Mouse (Mus musculus) lung, postnatal 0 days (tissue): ENCODE data around the gene Itpr2. TPM values are rescaled to one million over a fixed set of nuclear protein-coding genes. Genes with fewer than 3 reads are reported as not detected.

Experiments
- ATAC-seq: fragments of 200-750 bp; cut with Nextera tagmentation; 2 replicates; pipeline ENCODE4 v1.8.0; 2017; ENCODE audit warnings: moderate library complexity
- DNase-seq: peaks from one replicate; pipeline ENCODE4 v3.0.0-alpha.2; 2016; ENCODE audit warnings: low spot score
- H3K27ac ChIP-seq: fragments of 300-500 bp; sonication (generic); 2 replicates; pipeline ENCODE4 v1.5.1; 2014; ENCODE audit warnings: antibody characterized with exemption, mild to moderate bottlenecking, low read length, mixed read lengths
- H3K27me3 ChIP-seq: fragments of 300-500 bp; sonication (generic); replicated peaks from 2 replicates; pipeline ENCODE4 v1.6.1; 2014; ENCODE audit warnings: low read length, mixed read lengths; ENCODE audit not compliant: insufficient read depth
- H3K36me3 ChIP-seq: fragments of 300-500 bp; sonication (generic); 2 replicates; pipeline ENCODE4 v1.6.1; 2014; ENCODE audit warnings: low read length, mixed read lengths; ENCODE audit not compliant: insufficient read depth
- H3K4me1 ChIP-seq: fragments of 300-500 bp; sonication (generic); 2 replicates; pipeline ENCODE4 v1.6.1; 2014; ENCODE audit warnings: antibody characterized with exemption, low read depth, low read length, mixed read lengths; ENCODE audit not compliant: insufficient read depth
- H3K4me2 ChIP-seq: fragments of 300-500 bp; sonication (generic); replicated peaks from 2 replicates; pipeline ENCODE4 v1.6.1; 2014; ENCODE audit warnings: low read depth, mild to moderate bottlenecking, low read length, moderate library complexity, mixed read lengths
- H3K4me3 ChIP-seq: fragments of 300-500 bp; sonication (generic); 2 replicates; pipeline ENCODE4 v1.5.1; 2014; ENCODE audit warnings: low read depth, low read length
- H3K9ac ChIP-seq: fragments of 300-500 bp; sonication (generic); replicated peaks from 2 replicates; pipeline ENCODE4 v1.6.1; 2014; ENCODE audit warnings: low read depth, mild to moderate bottlenecking
- H3K9me3 ChIP-seq: fragments of 300-500 bp; sonication (generic); 2 replicates; pipeline ENCODE4 v1.6.1; 2016; ENCODE audit warnings: low read length, mixed read lengths
- CTCF ChIP-seq: IDR thresholded peaks from 2 replicates; pipeline ENCODE4 v1.5.1; 2016; ENCODE audit warnings: antibody characterized with exemption, mild to moderate bottlenecking
- EP300 ChIP-seq: IDR thresholded peaks from 2 replicates; pipeline ENCODE4 v1.6.1; 2016; ENCODE audit warnings: antibody characterized with exemption, mild to moderate bottlenecking, control low read depth
- WGBS: fragments of 180-500 bp; shearing (Covaris S2); extraction: QIAGEN DNeasy Blood & Tissue Kit; methylation state at CpG from one replicate; pipeline ENCODE4 v1.1.7; 2014; 5-methylcytosine and 5-hydroxymethylcytosine counted together
- polyA plus RNA-seq: library from polyadenylated mRNA; unstranded; fragments of >200 nt; fragmentation: Nextera tagmentation; extraction: Ambion mirVana; gene quantifications from 2 replicates; pipeline ENCODE4 v1.2.1, GENCODE M21; 2015

Gene Itpr2
- polyA plus RNA-seq, 1 experiment from 2014 or later, result 15.7 TPM

DNA sequence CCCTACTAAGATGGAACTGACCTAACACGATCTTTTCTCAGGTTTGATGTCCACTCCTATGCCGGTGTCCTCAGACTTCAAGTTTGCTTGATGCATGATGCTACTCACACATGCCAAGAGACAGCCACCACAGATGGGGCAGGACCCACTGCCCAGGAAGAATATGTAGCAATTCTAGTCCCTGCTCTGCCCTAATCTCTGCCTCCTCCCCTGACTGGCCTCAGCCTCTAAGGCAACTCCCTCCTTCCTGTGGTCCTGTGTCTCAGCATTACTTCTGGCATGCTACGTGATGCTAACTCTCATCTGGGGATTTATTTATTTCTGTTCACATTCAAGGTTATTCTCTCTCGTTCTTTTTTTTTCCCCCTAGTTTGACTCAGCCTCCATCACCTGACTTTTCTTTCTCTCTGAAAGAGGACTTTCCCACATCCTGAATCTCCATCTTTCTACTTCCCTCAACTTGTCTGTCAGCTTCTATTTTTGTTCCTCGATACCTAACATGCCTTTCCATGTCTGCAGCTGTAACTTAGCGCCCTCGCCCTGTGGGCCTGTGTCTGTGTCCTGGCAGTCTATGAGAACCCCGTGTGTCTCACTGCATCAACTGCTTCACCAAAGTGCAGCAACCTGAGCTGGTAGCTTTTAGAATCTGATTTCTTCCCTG, 279.5 kb downstream of the Itpr2 start:
- Histone ChIP-seq H3K27ac (no peak overlapping the region), H3K4me2 (no peak overlapping the region), H3K4me1 (no peaks in the 10 kb centered on the region), H3K4me3 (no peak overlapping the region), H3K27me3 (no peaks in the 10 kb centered on the region), H3K9me3 (no peaks in the 10 kb centered on the region), H3K9ac (no peak overlapping the region), H3K36me3 (no peaks in the 10 kb centered on the region)
- TF ChIP-seq EP300 (no peak), CTCF (0 out of 2 replicates have a peak, but pooled peaks have one; percentile 5)
- no peak for DNase-seq
- whole genome bisulfite sequencing, result 62% methylated on average over 8 of the region's 8 CpGs
- ATAC-seq, result no peak

DNA sequence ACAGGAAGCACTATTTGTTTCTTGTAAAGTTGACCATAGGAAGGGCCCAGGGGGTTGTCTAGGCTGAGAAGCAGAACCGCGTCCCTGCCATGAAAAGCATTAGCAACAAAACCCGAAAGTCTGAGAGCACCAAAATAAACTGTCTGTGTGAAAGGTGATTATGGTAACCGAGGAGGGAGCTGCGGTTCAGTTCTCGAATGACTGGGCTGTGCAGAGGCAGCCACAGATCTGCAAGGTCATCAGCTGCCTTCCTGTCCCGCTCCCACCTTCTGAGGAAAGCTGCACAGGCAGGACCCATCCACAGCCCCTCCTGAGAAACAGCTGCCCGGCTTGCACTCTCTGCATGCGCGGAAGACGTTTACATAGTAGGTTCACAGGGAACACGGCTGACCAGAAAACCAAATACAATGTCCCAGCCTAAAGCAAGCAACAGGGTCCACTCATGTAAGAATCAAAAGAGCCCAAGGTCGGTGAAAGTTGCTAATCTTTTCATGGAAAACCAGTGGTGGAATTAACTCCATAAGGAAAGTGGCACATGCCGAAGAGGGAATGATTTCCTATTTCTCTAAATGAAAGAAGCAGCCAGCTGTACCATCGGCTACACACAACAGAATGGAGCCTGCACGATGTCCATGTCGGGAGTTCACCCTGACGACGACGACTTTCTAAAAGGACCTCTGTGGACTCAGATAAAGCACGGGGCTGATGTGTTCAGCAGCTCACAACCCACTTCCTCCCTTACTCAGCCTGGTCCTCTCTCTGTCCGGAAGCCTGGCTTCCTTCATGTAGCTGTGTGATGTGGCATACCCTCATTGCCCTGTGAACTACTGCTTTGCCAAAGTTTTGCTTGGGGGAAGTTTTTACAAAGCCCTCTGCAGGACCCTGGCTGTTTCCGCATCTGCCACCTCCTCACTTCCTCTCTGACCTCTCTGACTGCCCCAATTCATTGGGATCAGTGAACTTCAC, 280.4 kb downstream of the Itpr2 start:
- Histone ChIP-seq H3K27ac (no peak overlapping the region), H3K4me1 (no peaks in the 10 kb centered on the region), H3K9me3 (no peaks in the 10 kb centered on the region), H3K27me3 (no peaks in the 10 kb centered on the region), H3K36me3 (no peaks in the 10 kb centered on the region), H3K9ac (no peak overlapping the region), H3K4me2 (no peak overlapping the region; the same call in 1 of the 2 replicates), H3K4me3 (no peak overlapping the region)
- ATAC-seq (peak; percentile 65), DNase-seq (peak; percentile 43)
- 28% methylated on average over 23 of the region's 23 CpGs for WGBS
- TF ChIP-seq CTCF (no peak), EP300 (no peak)

DNA sequence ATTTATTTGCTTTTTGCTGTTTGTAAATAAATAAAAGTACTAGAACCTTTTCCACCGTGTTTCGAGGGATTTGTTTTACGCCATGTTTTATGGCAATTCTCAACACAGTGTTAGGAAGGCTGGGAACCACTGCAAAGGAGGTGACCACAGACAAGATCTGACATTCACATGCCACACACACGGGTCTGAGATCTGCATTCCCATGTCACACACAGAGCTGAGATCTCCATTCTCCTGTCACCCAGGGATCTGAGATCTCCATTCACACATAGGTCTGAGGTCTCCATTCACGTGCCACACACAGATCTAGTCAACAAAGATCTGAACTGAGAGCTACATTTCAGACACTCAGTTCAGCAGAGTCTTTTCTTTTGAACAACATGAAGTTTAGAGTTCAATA, 282.0 kb downstream of the Itpr2 start:
- H3K27me3 ChIP-seq, result no peaks in the 10 kb centered on the region
- H3K9ac ChIP-seq, result no peak overlapping the region
- no peak overlapping the region for H3K4me2 ChIP-seq
- 64% methylated on average over 5 of the region's 5 CpGs for WGBS
- H3K9me3 ChIP-seq, result no peaks in the 10 kb centered on the region
- no peaks in the 10 kb centered on the region for H3K4me1 ChIP-seq
- TF ChIP-seq CTCF (no peak), EP300 (no peak)
- H3K36me3 ChIP-seq, result no peaks in the 10 kb centered on the region
- H3K27ac ChIP-seq, result no peak overlapping the region
- no peak for DNase-seq
- no peak for ATAC-seq
- H3K4me3 ChIP-seq, result no peak overlapping the region

DNA sequence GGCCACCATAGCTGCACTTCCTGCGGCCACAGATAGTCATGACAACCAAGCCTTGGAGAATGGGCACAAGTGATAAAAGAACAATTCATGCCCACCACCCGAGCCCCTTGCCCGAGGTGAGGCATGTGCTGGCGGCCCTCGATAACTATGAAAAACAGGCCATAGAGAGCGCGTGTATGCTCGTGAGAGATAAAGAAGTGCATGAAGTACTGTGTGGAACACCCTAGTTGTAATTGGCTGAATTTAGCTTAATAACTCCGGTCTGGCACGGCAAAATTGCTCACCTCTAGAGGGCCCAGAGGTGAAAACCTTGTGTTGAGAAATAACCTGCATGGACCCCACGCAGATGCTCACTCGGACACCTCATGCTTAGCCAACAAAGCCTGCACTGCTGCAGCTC, 282.5 kb downstream of the Itpr2 start:
- no peak overlapping the region for H3K9ac ChIP-seq
- TF ChIP-seq EP300 (no peak), CTCF (no peak)
- no peak overlapping the region for H3K4me2 ChIP-seq
- no peak for ATAC-seq
- H3K4me3 ChIP-seq, result no peak overlapping the region
- H3K36me3 ChIP-seq, result no peaks in the 10 kb centered on the region
- DNase-seq, result no peak
- no peaks in the 10 kb centered on the region for H3K9me3 ChIP-seq
- no peaks in the 10 kb centered on the region for H3K4me1 ChIP-seq
- WGBS, result 82% methylated on average over 12 of the region's 12 CpGs
- H3K27me3 ChIP-seq, result no peaks in the 10 kb centered on the region
- H3K27ac ChIP-seq, result no peak overlapping the region

DNA sequence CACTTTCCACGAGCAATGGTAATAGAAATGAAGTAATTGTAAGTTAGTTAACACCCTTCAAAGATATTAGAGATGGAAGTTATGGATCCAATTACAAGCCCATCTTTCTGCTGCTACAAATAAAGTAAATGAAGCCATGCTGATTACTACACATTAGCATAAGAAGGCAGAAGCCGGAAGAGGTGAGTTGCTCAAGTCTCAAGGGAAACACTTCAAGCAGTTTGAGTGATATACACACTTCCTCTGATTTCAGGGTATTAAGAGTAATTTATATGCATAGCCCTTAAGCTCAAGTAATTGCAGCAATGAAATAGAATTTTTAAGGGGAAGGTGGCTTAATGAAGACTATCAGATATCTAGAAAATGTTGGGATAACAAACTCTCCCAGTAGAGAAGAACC, 286.7 kb downstream of the Itpr2 start:
- no peak for ATAC-seq
- no peak overlapping the region for H3K4me3 ChIP-seq
- H3K27ac ChIP-seq, result no peak overlapping the region
- H3K4me1 ChIP-seq, result no peaks in the 10 kb centered on the region
- H3K9ac ChIP-seq, result no peak overlapping the region
- WGBS, result 73% methylated on average over 2 of the region's 2 CpGs
- no peaks in the 10 kb centered on the region for H3K36me3 ChIP-seq
- H3K27me3 ChIP-seq, result no peaks in the 10 kb centered on the region
- no peaks in the 10 kb centered on the region for H3K9me3 ChIP-seq
- DNase-seq, result no peak
- no peak overlapping the region for H3K4me2 ChIP-seq
- TF ChIP-seq EP300 (no peak), CTCF (no peak)

DNA sequence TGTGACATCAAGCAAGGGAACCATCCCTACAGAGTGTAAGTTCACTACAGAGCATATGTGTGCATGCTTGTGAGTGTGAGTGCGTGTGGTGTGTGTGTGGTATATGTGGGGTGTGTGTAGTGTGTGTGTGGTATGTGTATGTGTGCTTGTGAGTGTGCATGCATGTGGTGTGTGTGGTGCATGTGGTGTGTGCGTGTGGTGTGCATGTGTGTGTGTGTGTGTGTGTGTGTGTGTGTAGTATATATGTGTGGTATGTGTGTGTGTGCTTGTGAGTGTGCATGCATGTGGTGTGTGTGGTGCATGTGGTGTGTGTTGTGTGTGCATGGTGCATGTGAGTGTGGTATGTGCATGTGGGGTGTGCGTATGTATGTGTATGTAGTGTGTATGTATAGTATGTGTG, 289.7 kb downstream of the Itpr2 start:
- H3K9me3 ChIP-seq, result no peaks in the 10 kb centered on the region
- no peak overlapping the region for H3K9ac ChIP-seq
- DNase-seq, result no peak
- no peak overlapping the region for H3K4me2 ChIP-seq
- no peak for ATAC-seq
- H3K27me3 ChIP-seq, result no peaks in the 10 kb centered on the region
- TF ChIP-seq CTCF, result no peak
- TF ChIP-seq EP300, result no peak
- H3K27ac ChIP-seq, result no peak overlapping the region
- H3K4me3 ChIP-seq, result no peak overlapping the region
- H3K36me3 ChIP-seq, result no peaks in the 10 kb centered on the region
- WGBS, result 89% methylated on average over 3 of the region's 3 CpGs
- no peaks in the 10 kb centered on the region for H3K4me1 ChIP-seq
